Mouse (Mus musculus) ES-Bruce4 (cell line): ENCODE data around the gene Gm43518.

Experiments
- CTCF ChIP-seq: IDR thresholded peaks from one replicate; pipeline ENCODE4 v1.8.1; 2011; ENCODE audit warnings: low read depth, low read length
- POLR2A ChIP-seq: IDR thresholded peaks from one replicate; pipeline ENCODE4 v1.8.1; 2011; ENCODE audit warnings: low read length; ENCODE audit not compliant: insufficient read depth

DNA sequence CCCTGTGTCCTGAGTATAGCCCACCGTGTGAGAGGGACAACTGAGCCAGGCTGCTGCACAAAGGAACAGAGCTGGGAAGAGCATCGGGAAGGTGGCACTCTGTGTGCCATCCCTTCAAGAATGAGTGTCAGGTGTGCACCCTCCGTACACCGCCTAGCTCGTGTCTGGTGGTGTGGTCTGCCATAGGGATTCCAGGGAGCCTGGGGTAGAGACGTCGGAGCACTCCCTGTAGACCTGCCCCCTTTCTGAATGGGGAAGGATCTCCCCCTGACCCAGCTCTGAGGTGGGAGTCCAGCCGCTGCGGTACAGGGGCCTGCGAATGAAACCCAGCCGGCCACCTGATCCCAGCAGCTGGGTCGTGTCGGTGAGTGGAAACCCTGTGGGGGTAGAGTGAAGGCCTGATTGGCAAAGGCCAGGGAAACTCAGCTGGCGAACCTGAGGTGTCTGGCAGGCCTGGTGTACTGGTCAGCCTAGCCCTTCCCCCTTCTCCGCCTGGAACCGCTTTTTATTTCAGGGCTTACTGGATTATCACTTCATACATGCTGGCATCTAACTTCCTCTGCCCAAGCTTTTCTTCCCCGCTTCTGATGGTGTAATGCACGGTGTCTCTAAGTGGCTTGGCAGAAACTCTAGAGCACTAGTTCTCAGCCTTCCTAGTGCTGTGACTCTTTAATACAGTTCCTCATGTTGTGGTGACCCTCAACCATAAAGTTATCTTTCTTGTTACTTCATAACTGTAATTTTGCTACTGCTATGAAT lies 52.2 kb downstream of the Gm43518 start:
- TF ChIP-seq POLR2A, result no peak
- no peak for TF ChIP-seq CTCF
